Mouse (Mus musculus): Measurements from ENCODE around the gene Cnmd.

The Cnmd gene

GRCm38 (mm10) chr14:79642063-79642462, 19.9 kb downstream of the Cnmd start:
- DNase-seq = no peak

- DNase-seq = no peak
Measured at GRCm38 (mm10) chr14:79636814-79637213, 25.2 kb downstream of the Cnmd start.

- DNase-seq = no peak
Measured at GRCm38 (mm10) chr14:79633196-79633595, 28.8 kb downstream of the Cnmd start.

GRCm38 (mm10) chr14:79632330-79632729, 29.6 kb downstream of the Cnmd start:
- DNase-seq = no peak

- DNase-seq = no peak
Measured at GRCm38 (mm10) chr14:79621143-79621542, 40.8 kb downstream of the Cnmd start.

- no peak for DNase-seq
Measured at GRCm38 (mm10) chr14:79619802-79620201, 42.2 kb downstream of the Cnmd start.

- no peak for DNase-seq
Measured at GRCm38 (mm10) chr14:79617121-79617828, 44.7 kb downstream of the Cnmd start.

- no peak for DNase-seq
Measured at GRCm38 (mm10) chr14:79608286-79608685, 53.7 kb downstream of the Cnmd start.

- DNase-seq = no peak
Measured at GRCm38 (mm10) chr14:79607352-79607751, 54.6 kb downstream of the Cnmd start.

GRCm38 (mm10) chr14:79606867-79607266, 55.1 kb downstream of the Cnmd start:
- no peak for DNase-seq

- no peak for DNase-seq
Measured at GRCm38 (mm10) chr14:79606392-79606791, 55.6 kb downstream of the Cnmd start.

GRCm38 (mm10) chr14:79605881-79606280, 56.1 kb downstream of the Cnmd start:
- DNase-seq = no peak

- DNase-seq = no peak
Measured at GRCm38 (mm10) chr14:79596602-79597001, 65.4 kb downstream of the Cnmd start.

- DNase-seq = no peak
Measured at GRCm38 (mm10) chr14:79594069-79594468, 67.9 kb downstream of the Cnmd start.

- no peak for DNase-seq
Measured at GRCm38 (mm10) chr14:79591611-79592010, 70.4 kb downstream of the Cnmd start.

GRCm38 (mm10) chr14:79590916-79591315, 71.1 kb downstream of the Cnmd start:
- no peak for DNase-seq

GRCm38 (mm10) chr14:79589401-79589800, 72.6 kb downstream of the Cnmd start:
- no peak for DNase-seq

GRCm38 (mm10) chr14:79588534-79588951, 73.4 kb downstream of the Cnmd start:
- no peak for DNase-seq

- DNase-seq = no peak
Measured at GRCm38 (mm10) chr14:79587852-79588229, 74.1 kb downstream of the Cnmd start.
